In genomic region chr17:27212768-27213525, GRCm38 (mm10) we compare ENCODE assay signal across 8 mouse cellular contexts. TPM values are rescaled to one million over a fixed set of nuclear protein-coding genes. Genes with fewer than 3 reads are reported as not detected.
A peak's percentile ranks its signal among the peaks of the same experiment; 100 is the strongest.
DNase-seq lines count a peak whose midpoint lies in the region; ATAC-seq and TF ChIP-seq lines count a peak whose summit lies in the region.

No protein-coding gene starts in this region.

- no peak overlapping the region for H3K27ac ChIP-seq in embryonic fibroblast, embryonic 13.5 days (ENCODE audit: insufficient read depth, low read length)
- H3K27ac ChIP-seq in hindbrain, embryonic 14.5 days: no peak overlapping the region
- no peak overlapping the region for H3K27ac ChIP-seq in liver, adult 2 months (replicated peaks; ENCODE audit: insufficient read depth, low read depth, low read length)
- H3K27ac ChIP-seq in neural tube, embryonic 11.5 days (ENCODE audit: low read depth, low read length): no peak overlapping the region

- no peaks in the 10 kb centered on the region for H3K36me3 ChIP-seq in hindbrain, embryonic 14.5 days (replicated peaks; ENCODE audit: control insufficient read depth, insufficient read depth)
- no peaks in the 10 kb centered on the region for H3K36me3 ChIP-seq in liver, adult 2 months (ENCODE audit: control insufficient read depth, insufficient read depth, low read length)
- no peaks in the 10 kb centered on the region; the same call in 1 of the 2 replicates for H3K36me3 ChIP-seq in neural tube, embryonic 11.5 days (ENCODE audit: control insufficient read depth, insufficient read depth, low read length)

- WGBS in hindbrain, embryonic 14.5 days: 1% methylated on average over 11 of the region's 11 CpGs
- WGBS in liver, adult 2 months: 13% methylated on average over 11 of the region's 11 CpGs
- 7% methylated on average over 11 of the region's 11 CpGs for WGBS in neural tube, embryonic 11.5 days

- no peak overlapping the region for H3K4me3 ChIP-seq in embryonic fibroblast, embryonic 13.5 days (ENCODE audit: insufficient read depth, low read length)
- no peak overlapping the region for H3K4me3 ChIP-seq in hindbrain, embryonic 14.5 days (replicated peaks; ENCODE audit: low read length)
- H3K4me3 ChIP-seq in liver, adult 2 months (ENCODE audit: insufficient read depth, low read depth, low read length): no peak overlapping the region
- no peak overlapping the region for H3K4me3 ChIP-seq in neural tube, embryonic 11.5 days (ENCODE audit: low read depth, low read length)

- no peaks in the 10 kb centered on the region for H3K27me3 ChIP-seq in hindbrain, embryonic 14.5 days (ENCODE audit: control insufficient read depth, insufficient read depth, low read length)
- peaks cover 3% of the 10 kb centered on the region; the same call in 1 of the 2 replicates for H3K27me3 ChIP-seq in liver, adult 2 months (ENCODE audit: control insufficient read depth, insufficient read depth, low read length)
- H3K27me3 ChIP-seq in neural tube, embryonic 11.5 days (ENCODE audit: control insufficient read depth, insufficient read depth, low read length): no peaks in the 10 kb centered on the region

- H3K79me2 ChIP-seq in liver, adult 2 months (ENCODE audit: control insufficient read depth, insufficient read depth, low read length): no peaks in the 10 kb centered on the region

- peak; percentile 56 to 79 for DNase-seq in left cerebral cortex, postnatal 10 days (ENCODE audit: extremely low spot score in 1 of 2, low spot score in 2 of 2)
- DNase-seq in left cerebral cortex, adult 9 months (ENCODE audit: low spot score in 2 of 2): no peak
- peak; percentile 79 for DNase-seq in ZHBTc4 (ENCODE audit: low read depth, low spot score)
- no peak for DNase-seq in hindbrain, embryonic 14.5 days (ENCODE audit: low spot score)
- no peak for DNase-seq in liver, adult 2 months (ENCODE audit: extremely low read depth, low read depth, low spot score)
- DNase-seq in neural tube, embryonic 11.5 days (ENCODE audit: low spot score): peak; percentile 76
- DNase-seq in thymus, adult 18-20 months: no peak

- no peak for TF ChIP-seq POLR2A in embryonic fibroblast, embryonic 13.5 days (IDR thresholded peaks at IDR 0.05; ENCODE audit: low read depth, low read length)
- no peak for TF ChIP-seq POLR2A in liver, adult 2 months (IDR thresholded peaks at IDR 0.05; ENCODE audit: extremely low read depth, insufficient read depth, low read length)

- no peak overlapping the region for H3K9ac ChIP-seq in hindbrain, embryonic 14.5 days
- no peak overlapping the region for H3K9ac ChIP-seq in liver, adult 2 months (ENCODE audit: low read depth, low read length)
- no peak overlapping the region for H3K9ac ChIP-seq in neural tube, embryonic 11.5 days (ENCODE audit: low read length)

- ATAC-seq in hindbrain, embryonic 14.5 days (ENCODE audit: low FRiP score): peak; percentile 66; the same call in 1 of the 2 replicates
- 0 out of 2 replicates have a peak, but pooled peaks have one; percentile 50 for ATAC-seq in neural tube, embryonic 11.5 days (ENCODE audit: insufficient read depth, low FRiP score, low TSS enrichment)

- no peaks in the 10 kb centered on the region for H3K4me1 ChIP-seq in embryonic fibroblast, embryonic 13.5 days (ENCODE audit: control insufficient read depth, insufficient read depth, low read length)
- peaks cover 9% of the 10 kb centered on the region for H3K4me1 ChIP-seq in hindbrain, embryonic 14.5 days (replicated peaks; ENCODE audit: control insufficient read depth, insufficient read depth, low read length)
- no peaks in the 10 kb centered on the region for H3K4me1 ChIP-seq in liver, adult 2 months (ENCODE audit: control insufficient read depth, insufficient read depth, low read length)
- peaks cover 12% of the 10 kb centered on the region for H3K4me1 ChIP-seq in neural tube, embryonic 11.5 days (ENCODE audit: control insufficient read depth, insufficient read depth, low read length)

- H3K4me2 ChIP-seq in hindbrain, embryonic 14.5 days (replicated peaks): no peak overlapping the region
- no peak overlapping the region for H3K4me2 ChIP-seq in neural tube, embryonic 11.5 days (ENCODE audit: low read depth)

- no peaks in the 10 kb centered on the region; the same call in 1 of the 2 replicates for H3K9me3 ChIP-seq in hindbrain, embryonic 14.5 days (ENCODE audit: control insufficient read depth, low read length)
- no peaks in the 10 kb centered on the region for H3K9me3 ChIP-seq in neural tube, embryonic 11.5 days (ENCODE audit: control insufficient read depth, low read length)

- TF ChIP-seq CTCF in embryonic fibroblast, embryonic 13.5 days (IDR thresholded peaks at IDR 0.05; ENCODE audit: borderline replicate concordance, insufficient read depth, low read length): peak; percentile 52; the same call in 1 of the 2 replicates
- TF ChIP-seq CTCF in liver, adult 2 months (IDR thresholded peaks at IDR 0.05; ENCODE audit: low read depth, low read length): peak; percentile 28

- intact Hi-C loops in left cerebral cortex, postnatal 10 days (cut with DNase I): loop anchor here (10.0 kb wide), 1 partner anchor 302 kb away; no protein-coding TSS in a partner anchor

RNA-seq across cellular contexts. Expression of gene Lemd2, which starts 8.7 kb away (rescaled TPM):
- 10 to 100 TPM; 47.1 to 50.0 TPM for total RNA-seq in left cerebral cortex, postnatal 10 days (2021)
- 48.7 and 54.5 TPM in 2 replicates for polyA plus RNA-seq in embryonic fibroblast, embryonic 13.5 days (2011; ENCODE audit: insufficient read length, low read depth, missing spikeins)
- 24.3 and 24.9 TPM in 2 replicates for polyA plus RNA-seq in hindbrain, embryonic 14.5 days (2014; fragmentation: Nextera tagmentation; extraction: Ambion mirVana)
- 15.1 and 17.8 TPM in 2 replicates for total RNA-seq in liver, adult 2 months (2014; rRNA removed)
- polyA plus RNA-seq in liver, adult 2 months (2012; rRNA removed): 34.8 and 45.1 TPM in 2 replicates
- polyA plus RNA-seq in neural tube, embryonic 11.5 days (2014; fragmentation: Nextera tagmentation; extraction: Ambion mirVana): 15.9 and 17.9 TPM in 2 replicates

RNA-seq across cellular contexts. Expression of gene Ip6k3, which starts 45.4 kb away (rescaled TPM):
- total RNA-seq in left cerebral cortex, postnatal 10 days (2021): under 1 TPM; 0.20 to 0.43 TPM
- polyA plus RNA-seq in embryonic fibroblast, embryonic 13.5 days (2011; ENCODE audit: insufficient read length, low read depth, missing spikeins): not detected in 2 replicates
- 0.60 and 0.80 TPM in 2 replicates for polyA plus RNA-seq in hindbrain, embryonic 14.5 days (2014; fragmentation: Nextera tagmentation; extraction: Ambion mirVana)
- total RNA-seq in liver, adult 2 months (2014; rRNA removed): 0.13 TPM in 1 of 2 replicates, not detected in the other
- polyA plus RNA-seq in liver, adult 2 months (2012; rRNA removed): not detected in 2 replicates
- 0.25 and 0.26 TPM in 2 replicates for polyA plus RNA-seq in neural tube, embryonic 11.5 days (2014; fragmentation: Nextera tagmentation; extraction: Ambion mirVana)

Comparison
In these comparisons a context has a peak if more than half of its experiments do, and no peak if none do; other contexts are left out.
1. DNase-seq: peak in left cerebral cortex, postnatal 10 days (2 of 2), ZHBTc4 (single experiment) and neural tube, embryonic 11.5 days (single experiment); none in left cerebral cortex, adult 9 months (0 of 2), hindbrain, embryonic 14.5 days (single experiment), liver, adult 2 months (single experiment) and thymus, adult 18-20 months (0 of 2).